Mouse (Mus musculus) inflammation-experienced regulatory T-cells (primary cell): Measurements from ENCODE around the gene Mettl4. TPM values are rescaled to one million over a fixed set of nuclear protein-coding genes. Genes with fewer than 3 reads are reported as not detected.

Experiments
- polyA plus RNA-seq, 2 experiments: library from polyadenylated mRNA; unstranded; fragments of 100-300 nt; shearing (Covaris generic); gene quantifications; one replicate each; pipeline ENCODE4 v1.2.1; 2017

Mettl4 gene
- 10 to 100 TPM; 13.9 to 19.5 TPM for polyA plus RNA-seq

DNA sequence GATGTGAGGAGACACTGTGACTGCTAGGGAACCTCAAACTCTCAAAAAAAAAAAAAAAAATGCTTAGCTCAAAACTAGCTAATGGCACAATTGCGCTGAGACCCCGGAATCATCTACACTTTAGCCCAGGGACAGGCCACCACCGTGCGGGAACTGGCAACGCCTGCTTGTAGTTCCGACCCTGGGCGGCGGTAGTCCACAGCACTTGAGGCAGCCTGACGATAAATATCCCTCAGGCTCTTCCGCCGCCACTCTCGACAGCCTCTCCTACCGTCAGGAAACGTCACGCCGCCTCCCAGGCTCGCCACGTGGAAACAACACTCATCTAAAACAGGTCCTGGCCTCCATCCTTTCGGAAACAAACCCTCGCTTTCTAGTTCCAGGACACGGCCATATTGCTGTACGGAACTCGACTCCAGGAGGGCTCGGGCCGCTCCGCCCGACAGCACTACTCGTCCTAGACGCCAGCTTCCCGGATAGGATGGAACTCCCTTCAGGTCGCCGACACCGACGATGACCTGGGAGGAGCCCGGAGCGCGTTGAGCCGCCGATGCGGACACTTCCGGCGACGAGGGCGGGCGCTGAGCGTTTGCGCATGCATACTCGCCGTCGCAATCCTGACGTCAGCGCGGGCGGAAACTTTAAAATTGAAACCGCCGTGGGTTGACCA lies at the start of gene Mettl4:
Mettl4 (minus strand) TSS at position 554 of the 670 bp plus-strand sequence.

